ENCODE assay signal across 30 mouse cellular contexts in the genomic region with DNA sequence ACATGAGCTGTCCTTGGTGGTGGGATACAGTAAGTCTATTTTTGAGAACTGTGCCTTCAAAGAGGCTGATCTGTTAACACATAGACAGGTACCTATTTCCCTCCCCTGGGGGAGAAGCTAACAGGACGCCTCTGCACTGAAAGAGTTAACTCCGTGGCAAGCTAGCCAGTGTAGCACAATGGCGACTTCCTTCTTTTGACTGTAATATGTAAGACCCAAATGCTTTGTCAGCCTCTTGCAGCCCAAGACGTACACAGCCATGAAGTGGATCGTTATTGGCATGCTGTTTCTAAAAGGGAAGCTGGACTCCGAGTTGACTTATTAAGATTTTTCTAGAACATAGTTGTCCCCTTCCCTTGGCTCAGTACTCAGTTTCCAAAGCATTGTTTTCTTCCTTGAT.
DNase-seq lines count a peak whose midpoint lies in the region; ATAC-seq and TF ChIP-seq lines count a peak whose summit lies in the region.
"Had no signal": no experiment of that assay in that cellular context is flagged by ENCODE, and none has a peak within 500 bp of the region (broad histone marks: within the 10 kb centered on the region; RNA-seq: fewer than 3 reads in every experiment).

No protein-coding gene starts in this region.

- H3K36me3 ChIP-seq in heart, embryonic 16.5 days (ENCODE audit: control insufficient read depth, insufficient read depth), result no peaks in the 10 kb centered on the region
- H3K36me3 ChIP-seq in heart, embryonic 10.5 days, result no peaks in the 10 kb centered on the region
- H3K36me3 ChIP-seq in spleen, adult 2 months (ENCODE audit: control insufficient read depth, insufficient read depth, low read length), result no peaks in the 10 kb centered on the region
- no peaks in the 10 kb centered on the region for H3K36me3 ChIP-seq in liver, embryonic 16.5 days (ENCODE audit: control insufficient read depth, insufficient read depth)
- H3K36me3 ChIP-seq in splenic B cell, adult 2 months (ENCODE audit: control insufficient read depth, insufficient read depth, low read length, poor library complexity, severe bottlenecking), result no peaks in the 10 kb centered on the region
- H3K36me3 ChIP-seq: embryonic facial prominence, embryonic 12.5 days; forebrain, embryonic 10.5 days; forebrain, embryonic 15.5 days; heart, embryonic 13.5 days; kidney, embryonic 15.5 days; limb, embryonic 12.5 days; midbrain, embryonic 12.5 days; neural tube, embryonic 13.5 days had no signal

- no peak overlapping the region for H3K4me3 ChIP-seq in heart, embryonic 16.5 days (ENCODE audit: low read length)
- H3K4me3 ChIP-seq in heart, embryonic 10.5 days, result no peak overlapping the region
- no peak overlapping the region for H3K4me3 ChIP-seq in spleen, adult 2 months (ENCODE audit: extremely low read depth, insufficient read depth, insufficient read length)
- H3K4me3 ChIP-seq in liver, embryonic 16.5 days (ENCODE audit: low read depth, low read length), result no peak overlapping the region
- H3K4me3 ChIP-seq: embryonic facial prominence, embryonic 12.5 days; forebrain, embryonic 10.5 days; forebrain, embryonic 15.5 days; heart, embryonic 13.5 days; kidney, embryonic 15.5 days; layer of hippocampus, adult 2 months; left cerebral cortex, adult 2 months; limb, embryonic 12.5 days; midbrain, embryonic 12.5 days; neural tube, embryonic 13.5 days had no signal

- TF ChIP-seq CTCF in spleen, adult 2 months (IDR thresholded peaks at IDR 0.05; ENCODE audit: extremely low read depth, insufficient read depth, insufficient read length, insufficient replicate concordance), result no peak

- H3K9me3 ChIP-seq in heart, embryonic 16.5 days (replicated peaks; ENCODE audit: control insufficient read depth, low read length), result no peaks in the 10 kb centered on the region
- no peaks in the 10 kb centered on the region for H3K9me3 ChIP-seq in heart, embryonic 10.5 days
- no peaks in the 10 kb centered on the region for H3K9me3 ChIP-seq in liver, embryonic 16.5 days (replicated peaks; ENCODE audit: control insufficient read depth, low read length)
- H3K9me3 ChIP-seq: embryonic facial prominence, embryonic 12.5 days; forebrain, embryonic 10.5 days; forebrain, embryonic 15.5 days; heart, embryonic 13.5 days; kidney, embryonic 15.5 days; limb, embryonic 12.5 days; midbrain, embryonic 12.5 days; neural tube, embryonic 13.5 days had no signal

- H3K4me1 ChIP-seq in heart, embryonic 16.5 days (ENCODE audit: control insufficient read depth, insufficient read depth, low read length), result peaks cover 22% of the 10 kb centered on the region
- H3K4me1 ChIP-seq in heart, embryonic 10.5 days, result peaks cover 16% of the 10 kb centered on the region
- peaks cover 22% of the 10 kb centered on the region for H3K4me1 ChIP-seq in spleen, adult 2 months (ENCODE audit: control insufficient read depth, insufficient read depth, insufficient read length)
- peaks cover 3% of the 10 kb centered on the region for H3K4me1 ChIP-seq in liver, embryonic 16.5 days (ENCODE audit: control insufficient read depth, low read depth, low read length)

- H3K27me3 ChIP-seq in heart, embryonic 16.5 days (ENCODE audit: control insufficient read depth, insufficient read depth, low read length), result no peaks in the 10 kb centered on the region
- no peaks in the 10 kb centered on the region for H3K27me3 ChIP-seq in heart, embryonic 10.5 days (ENCODE audit: insufficient read depth, poor library complexity, severe bottlenecking)
- H3K27me3 ChIP-seq in spleen, adult 2 months (ENCODE audit: control insufficient read depth, insufficient read depth, low read length), result no peaks in the 10 kb centered on the region
- no peaks in the 10 kb centered on the region for H3K27me3 ChIP-seq in liver, embryonic 16.5 days (ENCODE audit: control insufficient read depth, insufficient read depth, low read depth, low read length)
- H3K27me3 ChIP-seq in splenic B cell, adult 2 months (ENCODE audit: control insufficient read depth, insufficient read depth, low read length, poor library complexity, severe bottlenecking), result no peaks in the 10 kb centered on the region
- H3K27me3 ChIP-seq: embryonic facial prominence, embryonic 12.5 days; forebrain, embryonic 15.5 days; heart, embryonic 13.5 days; kidney, embryonic 15.5 days; limb, embryonic 12.5 days; midbrain, embryonic 12.5 days; neural tube, embryonic 13.5 days had no signal

- H3K27ac ChIP-seq in heart, embryonic 16.5 days (ENCODE audit: low read length), result peak overlapping the region; percentile 46; the same call in 1 of the 2 replicates
- no peak overlapping the region for H3K27ac ChIP-seq in heart, embryonic 10.5 days
- peak overlapping the region; percentile 23; the same call in 1 of the 2 replicates for H3K27ac ChIP-seq in spleen, adult 2 months (ENCODE audit: insufficient read depth, low read length)
- H3K27ac ChIP-seq in liver, embryonic 16.5 days (ENCODE audit: low read length), result peak overlapping the region; percentile 25; the same call in 1 of the 2 replicates
- H3K27ac ChIP-seq: embryonic facial prominence, embryonic 12.5 days; forebrain, embryonic 10.5 days; forebrain, embryonic 15.5 days; heart, embryonic 13.5 days; kidney, embryonic 15.5 days; layer of hippocampus, adult 2 months; left cerebral cortex, adult 2 months; limb, embryonic 12.5 days had no signal

- ATAC-seq in heart, embryonic 16.5 days (replicated peaks; ENCODE audit: extremely low read depth, insufficient read depth, low FRiP score), result no peak
- ATAC-seq in liver, embryonic 16.5 days (ENCODE audit: low read depth), result no peak
- ATAC-seq: forebrain, embryonic 15.5 days; hindbrain, embryonic 16.5 days; lung, postnatal 0 days had no signal

- TF ChIP-seq POLR2A in spleen, adult 2 months (IDR thresholded peaks at IDR 0.05; ENCODE audit: low read depth, low read length), result no peak

- 62% methylated on average over 6 of the region's 6 CpGs for WGBS in heart, embryonic 16.5 days
- WGBS in heart, embryonic 10.5 days, result 68% methylated on average over 6 of the region's 6 CpGs
- 20% methylated on average over 6 of the region's 6 CpGs for WGBS in spleen, adult 2 months
- 30% methylated on average over 6 of the region's 6 CpGs for WGBS in liver, embryonic 16.5 days (ENCODE audit: insufficient replicate concordance)

- no peak overlapping the region for H3K9ac ChIP-seq in heart, embryonic 16.5 days (ENCODE audit: low read length)
- no peak overlapping the region for H3K9ac ChIP-seq in liver, embryonic 16.5 days (ENCODE audit: low read depth, low read length)
- H3K9ac ChIP-seq: embryonic facial prominence, embryonic 12.5 days; forebrain, embryonic 15.5 days; heart, embryonic 13.5 days; kidney, embryonic 15.5 days; limb, embryonic 12.5 days; midbrain, embryonic 12.5 days; neural tube, embryonic 13.5 days had no signal

- DNase-seq in heart, embryonic 10.5 days (ENCODE audit: low spot score), result no peak
- DNase-seq in spleen, adult 2 months (ENCODE audit: low read depth in 1 of 2, low spot score in 2 of 2), result no peak
- no peak for DNase-seq in spleen, adult 18-20 months
- DNase-seq in splenic B cell, adult 2 months (ENCODE audit: low read depth, low spot score), result peak; percentile 33
- no peak for DNase-seq in kidney, postnatal 4 days
- DNase-seq in lung, postnatal 14 days, result no peak
- DNase-seq: adrenal gland, postnatal 36 days; cerebellum, adult 8-10 months; cerebellum, postnatal 25 days; embryo, embryonic 11 days; heart, postnatal 14 days; kidney, adult 18-20 months; kidney, postnatal 25 days; lung, adult 18-20 months; thymus, adult 18-20 months; thymus, postnatal 4 days had no signal

- H3K4me2 ChIP-seq in heart, embryonic 16.5 days (ENCODE audit: low read depth, low read length), result no peak overlapping the region
- H3K4me2 ChIP-seq in liver, embryonic 16.5 days (ENCODE audit: low read depth, low read length), result no peak overlapping the region
- H3K4me2 ChIP-seq: embryonic facial prominence, embryonic 12.5 days; forebrain, embryonic 15.5 days; heart, embryonic 13.5 days; kidney, embryonic 15.5 days; limb, embryonic 12.5 days; midbrain, embryonic 12.5 days; neural tube, embryonic 13.5 days had no signal
